Mouse (Mus musculus) G1E (cell line): Measurements from ENCODE around the gene Vcl.

Experiments used
- CTCF ChIP-seq: IDR thresholded peaks from 2 replicates; pipeline ENCODE4 v1.5.1; 2012; ENCODE audit warnings: low read depth, low read length, inconsistent platforms, mixed read lengths
- GATA1 ChIP-seq: IDR thresholded peaks from 2 replicates; pipeline ENCODE4 v1.6.1; 2012; ENCODE audit warnings: borderline replicate concordance, low read length, inconsistent platforms, mixed read lengths
- TAL1 ChIP-seq: conservative IDR thresholded peaks from 2 replicates; pipeline ENCODE4 v1.6.1; 2012; ENCODE audit warnings: low read depth, low read length, inconsistent platforms, mixed read lengths

GRCm38 (mm10) chr14:21051380-21052111 is 122.3 kb downstream of the Vcl start:
- no peak for TF ChIP-seq CTCF
- no peak for TF ChIP-seq TAL1
- no peak for TF ChIP-seq GATA1
